Mouse (Mus musculus): Measurements from ENCODE around the gene Rpp25l.

Rpp25l gene

DNA sequence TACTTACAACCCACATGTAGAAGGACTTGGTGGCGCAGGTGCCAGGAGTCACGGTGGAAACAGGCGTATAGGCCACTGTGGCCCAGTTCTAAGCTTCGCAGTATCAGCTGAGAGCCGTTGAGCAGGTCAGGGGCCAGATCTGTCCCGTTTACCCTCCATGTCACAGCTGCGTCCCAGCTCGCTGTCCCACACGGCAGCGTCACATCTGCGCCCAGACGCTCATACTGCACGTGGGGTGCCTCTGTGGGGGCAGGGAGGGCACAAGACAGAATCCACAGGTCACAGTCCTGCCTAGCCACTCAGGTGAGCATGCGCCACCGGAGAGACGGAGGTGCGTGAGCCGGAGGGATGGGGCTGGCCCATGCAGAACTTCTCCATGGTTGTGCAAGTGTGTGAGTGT lies 42.5 kb downstream of the Rpp25l start:
- no peak for DNase-seq (ENCODE audit: low spot score)

DNA sequence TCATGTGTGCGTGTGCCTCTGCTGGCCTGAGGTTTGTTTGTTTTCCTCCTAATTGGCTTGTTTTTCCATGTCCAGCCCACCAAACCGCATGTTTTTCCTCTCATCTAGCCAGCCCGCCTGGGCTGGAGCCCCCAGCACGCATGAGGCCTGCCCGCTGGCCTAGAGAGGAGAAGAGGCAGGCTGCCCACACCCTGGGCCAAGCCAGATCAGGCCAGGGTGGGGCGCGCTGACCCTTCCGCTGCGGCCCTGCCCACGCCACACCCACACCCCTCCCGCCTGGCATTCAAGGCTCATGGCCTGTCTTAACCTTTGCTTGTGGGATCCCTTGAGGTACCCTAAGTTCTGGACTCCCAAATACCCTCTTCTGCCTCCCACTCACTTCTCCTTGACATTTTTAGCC lies 46.7 kb downstream of the Rpp25l start:
- DNase-seq (ENCODE audit: low spot score) = no peak

GRCm38 (mm10) chr4:41665009-41665675 lies 48.2 kb downstream of the Rpp25l start:
- no peak for DNase-seq (ENCODE audit: low spot score)

DNA sequence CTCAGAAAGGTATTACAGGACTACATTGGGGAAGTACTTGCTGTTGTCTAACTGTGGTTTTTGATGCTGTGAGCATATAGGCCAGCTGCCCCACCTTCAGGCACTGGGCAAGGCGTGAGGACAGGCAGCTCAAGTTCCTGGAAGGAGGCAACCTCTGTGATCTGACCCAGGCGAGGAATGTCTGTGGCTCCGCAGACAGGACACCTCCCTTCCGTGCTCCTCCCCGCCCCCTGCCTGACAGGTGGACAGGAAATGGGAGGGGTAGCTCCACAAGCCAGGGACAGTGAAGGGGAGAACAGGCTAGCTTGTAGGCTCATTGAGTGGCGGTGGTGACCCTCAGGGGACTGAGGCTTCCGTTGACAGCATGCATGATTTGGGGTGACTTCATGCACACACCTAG lies 48.8 kb downstream of the Rpp25l start:
- no peak for DNase-seq (ENCODE audit: low spot score)

DNA sequence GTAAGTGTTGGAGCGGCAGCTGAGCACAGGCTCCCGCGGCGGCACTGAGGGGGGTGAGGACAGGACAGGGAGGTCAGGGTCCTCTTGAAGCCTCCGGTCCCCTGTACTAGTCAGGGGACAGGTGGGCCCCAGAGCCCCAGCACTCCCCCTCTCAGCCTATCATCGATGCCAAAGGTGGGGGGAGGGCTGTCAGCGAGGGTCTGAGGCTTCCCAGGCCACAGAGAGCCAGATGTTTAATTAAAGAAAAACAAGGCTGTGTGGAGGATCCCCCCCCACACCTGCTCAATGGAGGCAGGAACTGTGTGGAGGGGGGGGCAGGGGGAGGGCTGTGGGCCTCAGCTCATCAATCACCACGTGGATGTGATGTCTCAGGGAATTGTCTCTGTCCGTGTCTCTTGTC lies 49.7 kb downstream of the Rpp25l start:
- no peak for DNase-seq (ENCODE audit: low spot score)

DNA sequence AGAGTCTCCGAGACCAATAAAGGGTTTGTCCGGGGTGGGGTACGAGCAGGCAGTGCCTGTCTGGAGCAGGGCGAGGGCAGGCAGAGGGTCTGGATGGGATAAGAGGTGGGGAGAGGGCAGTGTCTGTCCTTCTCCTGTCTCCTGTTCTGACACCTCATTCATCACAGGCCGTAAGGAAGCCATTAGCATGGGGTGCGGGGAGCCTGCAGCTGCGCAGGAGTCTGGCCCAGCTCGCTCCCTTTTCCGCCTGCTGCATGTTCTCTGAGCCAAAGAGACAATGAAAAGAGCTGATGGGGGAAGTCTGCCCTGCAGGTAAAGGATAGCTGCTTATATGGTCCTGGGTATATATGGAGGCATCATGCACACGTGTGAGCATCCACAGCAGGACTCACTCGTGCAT lies 50.6 kb downstream of the Rpp25l start:
- no peak for DNase-seq (ENCODE audit: low spot score)
